Mouse (Mus musculus): ENCODE results near the gene Nbeal2. TPM values are rescaled to one million over a fixed set of nuclear protein-coding genes. Genes with fewer than 3 reads are reported as not detected.

Gene Nbeal2
- polyA plus RNA-seq, 1 experiment, result 19.3 TPM

GRCm38 (mm10) chr9:110680736-110681507 is 27.0 kb upstream of the Nbeal2 start:
- WGBS, result 85% methylated on average over 7 of the region's 7 CpGs

GRCm38 (mm10) chr9:110678886-110679285 is 24.9 kb upstream of the Nbeal2 start:
- WGBS, result 76% methylated on average over 5 of the region's 5 CpGs
- no peak for DNase-seq (ENCODE audit: low read depth, low spot score)

More at GRCm38 (mm10) chr9:110680736-110681507, 27.0 kb upstream of the Nbeal2 start:
- DNase-seq (ENCODE audit: low read depth, low spot score), result no peak

GRCm38 (mm10) chr9:110676492-110676911 is 22.5 kb upstream of the Nbeal2 start:
- DNase-seq (ENCODE audit: low read depth, low spot score), result no peak
- 65% methylated on average over 8 of the region's 8 CpGs for WGBS

GRCm38 (mm10) chr9:110673107-110673752 is 19.3 kb upstream of the Nbeal2 start:
- DNase-seq (ENCODE audit: low read depth, low spot score), result no peak
- WGBS, result 62% methylated on average over 10 of the region's 10 CpGs

DNA sequence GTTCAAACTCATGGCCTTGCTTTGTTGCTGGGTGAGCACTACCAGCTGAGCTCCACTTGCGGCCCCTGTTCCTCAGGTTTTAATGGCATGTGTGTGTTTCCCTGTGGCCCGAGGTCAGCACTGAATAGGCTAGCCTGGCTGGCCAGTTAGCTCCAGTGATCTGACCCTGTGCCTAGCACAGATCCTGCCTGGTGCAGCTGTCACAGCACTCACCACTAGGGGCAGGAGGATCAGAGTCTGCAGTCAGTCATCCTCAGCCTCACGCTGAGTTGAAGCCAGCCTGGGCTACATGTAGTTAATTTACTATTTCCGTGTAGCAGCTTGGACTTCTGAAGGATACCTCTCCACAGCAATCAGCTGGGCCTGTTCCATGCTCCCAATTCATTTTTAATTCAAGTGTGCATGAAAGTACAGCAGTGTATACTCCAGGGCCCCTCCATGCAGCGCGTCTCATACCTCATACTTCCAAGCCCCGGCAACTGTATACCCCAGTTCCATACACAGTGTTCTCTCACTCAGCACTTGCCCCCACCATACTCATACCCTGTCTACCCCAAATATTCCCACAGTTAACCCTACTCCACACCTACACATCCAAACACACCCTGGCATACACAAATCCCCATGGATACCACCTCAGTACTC is 18.6 kb upstream of the Nbeal2 start:
- no peak for DNase-seq (ENCODE audit: low read depth, low spot score)
- 64% methylated on average over 7 of the region's 7 CpGs for WGBS

- DNase-seq (ENCODE audit: low read depth, low spot score), result no peak
- WGBS, result 88% methylated on average over 5 of the region's 5 CpGs
Measured at GRCm38 (mm10) chr9:110669785-110670184, 15.8 kb upstream of the Nbeal2 start.

DNA sequence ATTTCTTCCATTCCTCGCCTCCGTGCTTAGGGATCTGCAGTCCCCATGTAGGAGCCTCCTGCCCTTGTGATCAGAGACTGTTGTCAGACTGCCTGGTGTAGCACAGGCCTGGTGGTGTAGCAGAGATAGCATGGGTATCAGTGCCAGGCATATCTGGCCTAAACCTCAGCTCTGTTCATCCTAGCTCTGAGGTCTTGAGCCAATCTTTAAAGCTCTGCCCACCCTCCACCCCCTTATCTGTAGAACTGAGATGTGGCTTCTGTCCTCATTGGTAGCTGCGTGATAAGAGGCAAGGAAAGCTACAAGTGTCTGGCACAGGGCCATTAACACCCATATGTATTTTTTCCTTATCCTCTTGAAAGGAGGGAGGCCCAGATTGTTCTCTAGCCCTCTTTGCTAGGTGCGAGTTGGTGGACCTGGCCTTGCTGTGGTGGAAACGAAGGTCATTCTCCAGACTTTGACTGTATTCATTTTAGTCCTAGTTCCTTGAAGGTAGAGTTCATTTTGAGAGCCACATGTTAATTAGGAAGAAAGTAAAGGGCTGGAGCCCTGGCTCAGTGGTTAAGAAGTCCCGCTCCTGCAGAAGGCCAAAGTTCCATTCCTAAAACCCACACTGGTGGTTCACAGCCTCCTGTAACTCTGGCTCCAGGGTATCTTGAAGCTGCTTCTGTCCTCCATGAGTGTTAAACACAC is 14.8 kb upstream of the Nbeal2 start:
- WGBS, result 70% methylated on average over 6 of the region's 6 CpGs
- no peak for DNase-seq (ENCODE audit: low read depth, low spot score)

DNA sequence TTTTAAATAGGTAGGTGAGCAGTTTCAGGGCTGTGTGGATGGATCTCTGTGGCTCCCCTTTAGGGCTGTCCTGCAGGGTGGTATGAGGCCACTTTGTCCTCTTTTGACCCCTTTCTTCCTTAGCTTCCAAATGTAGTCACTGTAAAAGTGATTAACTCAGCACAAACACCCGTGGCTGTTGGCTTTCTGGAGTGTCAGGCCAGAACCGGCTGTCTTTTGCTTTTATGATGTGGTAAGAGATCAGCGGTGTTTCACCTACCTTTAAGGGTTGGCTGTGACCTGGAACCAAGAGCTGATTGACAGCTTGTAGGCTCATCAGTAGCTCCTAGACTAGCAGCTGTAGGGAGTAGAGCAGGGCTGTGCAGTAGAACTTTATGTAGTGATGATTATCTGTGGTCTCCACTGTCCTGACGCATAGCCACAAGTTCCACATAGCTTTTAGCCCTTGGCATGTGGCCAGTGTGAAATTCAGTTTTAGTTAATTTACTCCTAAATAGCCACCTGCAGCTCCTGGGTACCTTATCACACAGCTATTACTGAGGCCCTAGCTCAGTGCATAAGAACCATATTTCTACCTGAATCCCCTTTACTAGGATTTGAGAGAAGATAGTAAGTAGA is 13.4 kb upstream of the Nbeal2 start:
- 27% methylated on average over 4 of the region's 4 CpGs for WGBS

GRCm38 (mm10) chr9:110666374-110666773 is 12.4 kb upstream of the Nbeal2 start:
- 68% methylated on average over 8 of the region's 8 CpGs for WGBS
- DNase-seq (ENCODE audit: low read depth, low spot score), result no peak

More for the DNA sequence above, 13.4 kb upstream of the Nbeal2 start:
- DNase-seq (ENCODE audit: low read depth, low spot score), result no peak

GRCm38 (mm10) chr9:110665912-110666311 is 12.0 kb upstream of the Nbeal2 start:
- no peak for DNase-seq (ENCODE audit: low read depth, low spot score)

GRCm38 (mm10) chr9:110662844-110663243 is 8.9 kb upstream of the Nbeal2 start:
- DNase-seq (ENCODE audit: low read depth, low spot score), result no peak
- WGBS, result 66% methylated on average over 1 of the region's 1 CpGs

More at GRCm38 (mm10) chr9:110665912-110666311, 12.0 kb upstream of the Nbeal2 start:
- 30% methylated on average over 4 of the region's 4 CpGs for WGBS

GRCm38 (mm10) chr9:110660856-110661612 is 7.1 kb upstream of the Nbeal2 start:
- no peak for DNase-seq (ENCODE audit: low read depth, low spot score)
- whole genome bisulfite sequencing, result 36% methylated on average over 7 of the region's 7 CpGs

DNA sequence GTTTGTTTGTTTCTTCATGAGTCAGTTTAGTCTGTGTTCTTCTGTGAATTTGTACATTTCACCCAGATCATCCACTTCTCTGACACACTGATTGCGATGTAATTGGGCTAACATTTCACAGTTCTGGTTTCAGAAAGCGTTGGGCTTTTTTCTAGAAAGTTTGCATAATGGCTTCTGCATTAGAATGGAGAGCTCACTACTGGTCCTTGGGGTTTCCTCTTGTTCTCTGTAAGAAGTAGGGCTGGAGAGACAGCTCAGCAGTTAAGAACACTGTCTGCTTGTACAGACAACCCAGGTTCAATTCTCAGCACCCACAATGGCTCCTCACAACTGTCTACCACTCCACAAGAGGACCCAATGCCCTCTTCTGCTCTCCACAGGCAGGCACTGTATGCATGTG is 6.2 kb upstream of the Nbeal2 start:
- DNase-seq (ENCODE audit: low read depth, low spot score), result no peak
- WGBS, result 88% methylated on average over 2 of the region's 2 CpGs

- DNase-seq (ENCODE audit: low read depth, low spot score), result no peak
- 84% methylated on average over 12 of the region's 12 CpGs for WGBS
Measured at GRCm38 (mm10) chr9:110659521-110659920, 5.6 kb upstream of the Nbeal2 start.

DNA sequence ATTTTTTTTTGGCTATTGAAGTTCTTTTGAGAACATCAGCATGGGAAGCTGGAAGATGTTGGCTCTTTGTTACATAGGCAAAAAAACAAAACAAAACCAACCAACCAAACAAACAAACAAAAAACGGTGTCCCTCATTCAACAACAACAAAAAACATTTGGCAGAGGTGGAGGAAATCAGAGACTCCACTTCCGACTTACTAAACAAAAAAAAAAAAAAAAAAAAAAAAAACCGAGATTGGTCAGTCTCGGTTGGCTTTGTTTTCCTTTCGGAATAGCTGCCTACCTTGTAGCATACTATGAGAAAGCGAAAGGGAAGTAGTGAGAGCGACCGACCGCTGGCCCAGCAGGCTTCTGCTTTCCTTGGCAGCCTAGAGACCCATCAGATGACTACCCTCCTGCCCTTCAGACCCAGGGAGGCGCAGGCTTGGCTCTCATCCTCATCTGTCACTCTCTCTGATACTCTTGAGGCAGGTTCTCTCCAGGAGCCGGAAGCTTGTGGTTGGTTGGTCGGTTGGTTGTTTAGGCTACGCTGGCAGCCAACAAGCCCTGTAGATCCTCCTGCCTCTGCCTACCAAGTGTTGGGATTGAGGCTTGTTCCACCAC is 3.6 kb upstream of the Nbeal2 start:
- DNase-seq (ENCODE audit: low read depth, low spot score), result no peak

DNA sequence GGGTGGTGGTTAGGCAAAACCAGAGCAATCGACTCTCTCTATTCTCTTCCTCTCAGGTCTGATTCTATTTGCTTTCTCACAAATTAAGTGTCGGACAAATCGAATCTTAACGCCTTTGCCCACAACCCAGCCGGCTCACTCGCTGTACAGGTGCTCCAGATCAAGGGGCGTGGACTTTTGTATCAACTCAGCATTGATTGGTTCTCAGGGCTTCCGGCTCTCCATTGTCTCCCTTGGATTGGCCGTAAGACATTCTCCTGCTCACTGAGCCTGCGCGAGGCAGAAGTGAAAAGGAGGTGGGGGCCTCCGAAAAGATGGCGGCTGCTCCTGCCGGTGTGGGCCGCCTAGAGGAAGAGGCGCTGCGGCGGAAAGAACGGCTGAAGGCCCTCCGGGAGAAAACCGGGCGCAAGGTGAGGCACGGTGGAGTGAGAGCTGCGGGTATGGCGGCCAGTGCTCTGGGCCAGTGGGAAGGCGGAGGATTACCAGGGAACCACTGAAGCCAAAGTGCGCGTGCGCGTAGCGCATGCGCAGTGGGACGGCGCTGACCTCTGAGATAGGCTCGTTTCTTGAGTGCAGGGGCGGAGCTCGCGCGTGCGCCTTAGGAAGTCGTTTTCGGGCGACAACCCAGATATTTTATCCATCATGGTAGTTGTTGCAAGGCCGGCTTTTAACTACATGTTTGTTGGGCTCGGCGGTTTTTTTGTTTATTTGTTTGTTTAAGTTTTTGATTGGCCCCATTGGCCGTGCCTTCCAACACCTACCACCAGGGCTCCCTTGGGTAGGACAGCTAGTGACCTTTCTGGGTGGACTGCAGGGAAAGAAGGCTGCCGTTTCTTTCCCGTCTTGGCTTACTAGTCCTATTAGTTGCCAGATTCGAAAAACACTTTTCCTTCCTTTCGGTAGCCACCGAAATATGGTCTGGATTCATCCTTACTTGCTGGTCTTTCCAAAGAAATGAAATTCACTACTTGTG is 2.6 kb upstream of the Nbeal2 start, which contains the start of gene Ccdc12:
Ccdc12 (plus strand) TSS at position 255 of the 973 bp plus-strand sequence.
- WGBS, result under 1% methylated on average over 52 of the region's 52 CpGs
- peak; percentile 94 for DNase-seq (ENCODE audit: low read depth, low spot score)

More for the DNA sequence above, 3.6 kb upstream of the Nbeal2 start:
- 34% methylated on average over 13 of the region's 13 CpGs for WGBS

DNA sequence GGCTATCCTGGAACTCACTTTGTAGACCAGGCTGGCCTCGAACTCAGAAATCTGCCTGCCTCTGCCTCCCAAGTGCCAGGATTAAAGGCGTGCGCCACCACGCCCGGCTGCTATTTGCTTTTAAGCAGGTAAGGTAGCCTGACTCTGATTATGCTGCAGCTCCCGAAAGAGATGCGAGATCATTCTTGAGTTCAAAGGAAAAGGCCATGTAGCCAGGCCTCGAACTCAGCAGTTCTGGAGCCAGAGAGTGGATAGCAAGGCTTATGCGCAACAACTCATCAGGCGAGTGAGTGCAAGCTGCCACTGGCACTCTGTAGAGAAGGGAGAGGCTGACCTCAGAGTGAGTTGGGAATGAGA is 1.7 kb upstream of the Nbeal2 start:
- 53% methylated on average over 10 of the region's 10 CpGs for WGBS
- no peak for DNase-seq (ENCODE audit: low read depth, low spot score)

All from large intestine, adult 2 months (tissue).